Mouse (Mus musculus): ENCODE results near the gene Atad1. TPM values are rescaled to one million over a fixed set of nuclear protein-coding genes. Genes with fewer than 3 reads are reported as not detected.

The Atad1 gene
- total RNA-seq, 2 experiments from 2014 or later: 66.0 to 88.3 TPM

Other genes starting within 250 kb of the Atad1 start
- gene Papss2, start 144.0 kb downstream of the Atad1 start, total RNA-seq (2021): 10 to 100 TPM; 12.6 to 13.2 TPM
- gene Pten, start 17.7 kb upstream of the Atad1 start, total RNA-seq (2021): 10 to 100 TPM; 73.4 to 83.9 TPM

All from adrenal gland, postnatal 36 days (tissue).